Mouse (Mus musculus): ENCODE measurements at regions not wholly inside any gene's neighbourhood (a gene's known extent, or its start where the extent isn't known, plus 50 kb on each side); places are given as distances from the start of the nearest gene placed in this dataset.

- Histone ChIP-seq H3K4me3 (ENCODE audit: low read depth, low read length) (no peak overlapping the region), H3K4me2 (no peak overlapping the region), H3K36me3 (ENCODE audit: control insufficient read depth, insufficient read depth, low read length) (no peaks in the 10 kb centered on the region), H3K9ac (ENCODE audit: low read depth, low read length) (no peak overlapping the region), H3K4me1 (replicated peaks; ENCODE audit: control insufficient read depth, insufficient read depth, low read length) (no peaks in the 10 kb centered on the region), H3K27me3 (replicated peaks; ENCODE audit: control insufficient read depth, insufficient read depth, low read length) (no peaks in the 10 kb centered on the region), H3K9me3 (ENCODE audit: control insufficient read depth, low read length) (no peaks in the 10 kb centered on the region), H3K27ac (ENCODE audit: low read depth, low read length) (no peak overlapping the region)
- ATAC-seq (replicated peaks; ENCODE audit: low FRiP score) (no peak), DNase-seq (ENCODE audit: low spot score) (no peak)
- WGBS, result 86% methylated on average over 2 of the region's 2 CpGs
These were observed 648.6 kb downstream of the Slco6d1 start for GRCm38 (mm10) chr1:99069509-99069908.

- Histone ChIP-seq H3K27ac (ENCODE audit: low read depth, low read length) (no peak overlapping the region), H3K4me3 (ENCODE audit: low read depth, low read length) (no peak overlapping the region), H3K36me3 (ENCODE audit: control insufficient read depth, insufficient read depth, low read length) (no peaks in the 10 kb centered on the region), H3K27me3 (replicated peaks; ENCODE audit: control insufficient read depth, insufficient read depth, low read length) (no peaks in the 10 kb centered on the region), H3K9me3 (ENCODE audit: control insufficient read depth, low read length) (no peaks in the 10 kb centered on the region), H3K9ac (ENCODE audit: low read depth, low read length) (no peak overlapping the region), H3K4me1 (replicated peaks; ENCODE audit: control insufficient read depth, insufficient read depth, low read length) (no peaks in the 10 kb centered on the region), H3K4me2 (no peak overlapping the region)
- DNase-seq (ENCODE audit: low spot score) (no peak), ATAC-seq (replicated peaks; ENCODE audit: low FRiP score) (peak; percentile 72)
- 72% methylated on average over 5 of the region's 5 CpGs for WGBS
These were observed 653.2 kb downstream of the Slco6d1 start for GRCm38 (mm10) chr1:99074154-99074553.

All from liver, embryonic 11.5 days (tissue).